Mouse (Mus musculus): ENCODE measurements around the gene Kat6b.

The Kat6b gene

GRCm38 (mm10) chr14:21523234-21523633 is 42.0 kb downstream of the Kat6b start:
- no peak for DNase-seq (ENCODE audit: low spot score)

DNA sequence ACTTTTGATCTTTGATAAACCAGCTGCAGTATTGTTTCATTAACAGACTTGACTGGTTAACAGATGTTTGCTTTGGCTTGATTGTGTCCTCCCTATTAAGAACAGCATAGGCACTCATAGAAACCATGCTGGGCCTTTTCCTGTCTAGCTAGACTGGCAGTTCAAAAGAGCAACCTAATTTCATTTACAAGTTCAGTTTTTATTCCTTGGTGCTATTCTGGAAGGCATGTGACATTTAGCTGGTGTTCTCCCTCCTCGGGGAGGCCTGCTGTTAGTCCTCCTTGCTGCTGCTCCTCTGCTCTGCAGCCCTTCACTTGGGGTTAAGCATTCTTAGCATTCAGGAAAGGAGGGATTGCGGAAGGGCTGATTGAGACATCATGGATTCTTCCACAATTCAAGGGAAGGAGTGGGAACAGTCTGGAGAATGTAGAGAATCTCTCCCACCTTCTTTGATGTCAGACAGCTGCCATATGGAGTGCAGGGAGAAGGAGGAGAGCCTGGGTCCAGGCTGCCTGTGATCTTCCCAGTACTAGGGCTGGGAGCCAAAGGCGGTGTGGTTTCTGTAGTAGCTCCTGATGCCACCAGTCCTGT is 42.7 kb downstream of the Kat6b start:
- no peak for DNase-seq (ENCODE audit: low spot score)

DNA sequence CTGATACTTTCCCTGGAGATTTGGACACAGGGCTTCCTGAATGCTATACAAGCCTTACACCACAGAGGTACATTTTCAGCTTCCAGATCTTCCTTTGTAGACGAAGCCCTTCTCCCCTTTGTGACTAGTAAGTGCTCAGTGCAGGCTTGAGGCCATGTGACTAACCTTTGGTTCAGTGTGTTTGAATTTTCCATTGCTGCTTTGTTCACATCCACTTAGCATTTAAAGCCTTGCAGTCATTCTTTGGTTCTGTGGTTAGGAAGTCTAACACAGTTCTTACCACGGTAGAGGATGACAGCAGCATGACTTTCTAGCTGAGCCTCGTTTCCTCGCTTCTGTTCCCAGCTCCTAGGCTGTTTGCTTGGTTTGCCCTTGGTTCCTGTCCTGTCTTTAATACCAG is 44.4 kb downstream of the Kat6b start:
- DNase-seq (ENCODE audit: low spot score): no peak

- no peak for DNase-seq (ENCODE audit: low spot score)
These were observed 52.3 kb downstream of the Kat6b start for GRCm38 (mm10) chr14:21533566-21533965.

GRCm38 (mm10) chr14:21534066-21534465 is 52.8 kb downstream of the Kat6b start:
- no peak for DNase-seq (ENCODE audit: low spot score)

DNA sequence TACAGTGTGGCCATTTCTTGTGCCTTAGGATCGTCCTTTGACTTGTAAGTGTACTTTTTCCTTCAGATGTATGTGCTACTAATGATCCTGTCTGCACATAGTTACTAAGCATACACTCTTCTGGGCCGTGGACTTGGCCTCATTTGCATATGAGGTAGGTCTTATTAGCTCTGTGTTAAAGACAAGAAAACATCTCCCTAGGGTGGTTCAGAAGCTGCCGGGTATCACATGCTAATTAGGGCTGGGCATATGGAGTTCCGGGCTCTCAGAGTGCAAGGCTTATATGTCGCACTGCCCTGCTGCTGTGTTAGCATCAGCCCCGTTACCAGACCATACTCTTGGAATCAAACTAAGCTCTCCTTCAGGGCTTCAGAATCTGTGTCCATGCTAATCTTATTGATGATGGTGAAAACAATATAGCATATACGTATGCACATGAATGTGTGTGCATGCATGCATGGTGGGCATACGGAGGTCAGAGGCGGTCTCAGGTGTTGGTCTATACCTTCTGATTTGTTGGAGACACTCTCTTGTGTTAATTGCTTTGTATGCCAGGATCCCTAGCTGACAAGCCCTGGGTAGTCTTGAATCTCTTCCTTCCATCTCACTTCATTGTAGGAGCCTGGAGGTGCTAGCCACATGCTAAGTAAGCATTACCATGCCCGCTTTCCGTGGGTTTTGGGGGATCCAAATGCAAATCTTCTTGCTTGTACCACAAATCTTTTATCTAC is 53.5 kb downstream of the Kat6b start:
- DNase-seq (ENCODE audit: low spot score): no peak

DNA sequence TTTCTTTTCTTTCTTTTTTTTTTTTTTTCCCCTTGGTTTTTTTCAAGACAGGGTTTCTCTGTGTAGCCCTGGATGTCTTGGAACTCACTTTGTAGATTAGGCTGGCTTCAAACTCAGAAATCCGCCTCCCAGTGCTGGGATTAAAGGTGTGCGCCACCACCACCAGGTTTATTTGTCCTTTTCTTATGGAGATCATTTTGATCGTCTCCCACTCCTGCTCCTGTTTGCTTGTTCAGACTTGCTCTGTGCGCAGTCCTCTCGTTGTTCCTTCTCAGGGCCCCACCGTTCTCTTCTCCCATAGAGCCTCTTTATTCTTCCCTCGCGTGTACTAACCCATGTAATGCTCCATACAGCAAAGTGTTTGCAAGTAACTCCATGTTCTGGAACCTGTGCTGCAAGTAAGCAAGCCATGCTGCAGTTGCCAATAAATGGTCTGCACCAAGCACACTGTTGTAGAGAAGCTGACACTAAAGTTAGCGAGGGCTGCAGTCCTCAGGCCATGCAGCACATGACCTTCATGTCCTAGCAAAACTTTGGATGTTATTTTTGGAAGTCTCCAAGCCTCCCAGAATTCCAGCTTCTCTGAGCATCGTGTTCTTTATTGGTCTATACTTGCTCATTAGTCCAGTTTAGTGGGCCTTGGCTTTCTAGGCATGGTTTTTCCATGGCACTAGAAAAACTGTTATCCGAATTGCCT is 55.4 kb downstream of the Kat6b start:
- DNase-seq (ENCODE audit: low spot score): no peak

DNA sequence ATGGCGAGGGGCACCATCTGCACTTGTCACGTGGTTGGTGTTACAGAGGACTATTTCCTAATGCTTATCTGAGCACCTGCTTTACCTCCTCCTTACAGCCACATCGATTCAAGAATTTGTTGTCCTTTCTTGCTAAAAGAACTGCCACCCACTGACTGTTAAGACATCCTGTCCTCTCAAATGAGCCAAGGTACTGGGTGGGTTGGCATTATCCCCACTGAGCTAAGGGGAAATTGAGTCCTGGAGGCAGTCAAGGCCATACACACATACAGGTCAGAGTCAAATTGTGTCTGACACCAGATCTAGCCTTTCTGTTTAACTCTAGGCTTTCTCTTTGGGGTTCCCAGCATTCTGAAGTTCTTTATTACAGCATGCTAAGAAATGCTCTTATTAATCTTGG is 56.6 kb downstream of the Kat6b start:
- no peak for DNase-seq (ENCODE audit: low spot score)

DNA sequence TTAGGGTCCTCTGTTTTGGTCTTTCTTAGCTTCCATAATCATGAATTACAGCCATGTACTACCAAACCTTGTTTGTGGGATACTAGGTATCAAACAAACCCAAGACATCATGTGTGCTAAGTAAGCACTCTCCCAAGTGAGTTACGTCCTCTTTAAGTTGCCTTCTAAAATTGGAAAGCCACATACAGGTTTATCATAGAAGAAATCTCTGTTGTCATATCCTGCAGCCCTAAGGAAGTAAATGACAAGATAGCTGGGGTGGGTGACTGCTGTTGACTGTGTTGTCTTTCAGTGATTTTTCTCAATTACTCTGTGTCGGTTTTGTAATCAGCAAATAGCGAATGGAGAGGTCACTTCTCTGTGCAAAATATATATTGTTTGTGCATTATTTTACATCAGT is 58.5 kb downstream of the Kat6b start:
- no peak for DNase-seq (ENCODE audit: low spot score)

GRCm38 (mm10) chr14:21540361-21540760 is 59.1 kb downstream of the Kat6b start:
- DNase-seq (ENCODE audit: low spot score): no peak

- no peak for DNase-seq (ENCODE audit: low spot score)
These were observed 64.3 kb downstream of the Kat6b start for GRCm38 (mm10) chr14:21545529-21545928.

DNA sequence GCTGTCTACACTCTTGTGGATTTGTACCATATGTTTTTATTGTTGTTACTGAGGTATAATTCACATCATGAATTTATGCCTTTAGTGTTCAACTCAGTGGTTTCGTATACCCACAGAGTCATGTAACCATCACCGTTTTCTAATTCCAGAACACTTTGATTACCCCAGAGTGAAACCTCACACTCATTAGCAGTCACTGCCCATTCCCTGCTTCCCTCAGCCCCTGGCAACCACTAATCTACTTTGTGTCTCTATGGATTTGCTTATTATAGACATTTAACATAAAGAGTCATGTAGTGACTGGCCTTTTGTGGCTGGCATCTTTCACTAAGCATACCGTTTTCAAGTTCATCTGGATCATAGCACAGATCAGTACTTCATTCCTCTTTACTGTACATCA is 65.1 kb downstream of the Kat6b start:
- no peak for DNase-seq (ENCODE audit: low spot score)

DNA sequence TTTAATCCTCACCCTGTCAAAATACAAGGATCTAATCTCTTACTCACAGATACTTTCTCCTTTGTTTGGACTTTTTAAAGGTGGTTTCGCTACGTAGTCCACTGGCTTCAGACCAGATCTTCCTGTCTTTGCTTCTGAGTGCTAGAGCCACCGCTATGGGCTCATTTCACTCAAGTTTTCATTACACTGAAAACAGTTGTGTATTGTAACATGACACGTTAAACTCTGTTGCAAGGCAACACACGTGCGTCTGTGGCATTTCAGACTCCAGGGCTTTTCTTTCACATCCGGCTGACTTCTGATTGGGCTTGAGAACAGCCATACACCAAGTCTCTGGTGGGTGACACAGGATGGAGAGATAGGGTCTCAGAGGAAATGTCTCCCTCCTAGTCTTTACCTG is 66.1 kb downstream of the Kat6b start:
- DNase-seq (ENCODE audit: low spot score): no peak

DNA sequence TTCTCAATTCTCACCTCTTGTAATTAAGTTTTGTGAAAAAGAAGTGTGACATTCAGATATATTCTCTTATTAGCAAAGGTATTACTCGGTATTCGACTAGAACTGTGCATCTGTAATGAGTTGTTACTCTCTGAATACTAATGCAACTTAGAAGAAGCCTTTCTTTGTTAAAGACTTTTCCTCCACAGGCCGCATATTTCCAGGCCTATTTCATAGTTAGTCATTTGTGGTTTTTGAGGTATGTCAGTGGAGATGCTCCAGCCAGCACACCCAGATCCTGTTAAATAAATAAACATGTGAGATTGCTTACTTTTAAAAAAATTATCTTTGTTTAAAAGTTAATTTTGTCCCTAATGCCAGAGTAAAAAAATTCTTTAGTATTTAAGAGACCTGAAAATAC is 66.7 kb downstream of the Kat6b start:
- DNase-seq (ENCODE audit: low spot score): no peak

GRCm38 (mm10) chr14:21548952-21549607 is 67.8 kb downstream of the Kat6b start:
- DNase-seq (ENCODE audit: low spot score): no peak

- DNase-seq (ENCODE audit: low spot score): no peak
These were observed 68.4 kb downstream of the Kat6b start for GRCm38 (mm10) chr14:21549608-21550115.

DNA sequence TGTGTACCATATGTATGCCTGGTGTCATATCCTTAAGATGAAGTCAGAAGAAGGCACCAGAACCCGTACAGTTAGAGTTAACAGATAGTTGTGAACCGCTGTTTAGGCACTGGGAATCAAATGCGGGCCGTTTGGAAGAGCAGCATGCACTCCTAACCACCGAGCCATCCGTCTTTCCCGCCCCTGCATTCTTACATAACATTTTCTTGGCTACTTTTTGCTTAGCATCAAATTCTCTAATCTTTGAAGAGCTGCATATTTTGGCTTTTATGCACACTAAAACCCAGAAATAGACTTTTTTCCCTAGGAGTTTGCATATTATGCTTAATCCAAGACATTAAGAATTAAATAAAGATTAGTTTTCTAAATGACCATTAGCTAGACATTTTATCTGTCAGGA is 69.3 kb downstream of the Kat6b start:
- DNase-seq (ENCODE audit: low spot score): no peak

GRCm38 (mm10) chr14:21551655-21552054 is 70.4 kb downstream of the Kat6b start:
- no peak for DNase-seq (ENCODE audit: low spot score)

GRCm38 (mm10) chr14:21552958-21553357 is 71.7 kb downstream of the Kat6b start:
- DNase-seq (ENCODE audit: low spot score): no peak

- DNase-seq (ENCODE audit: low spot score): no peak
These were observed 72.8 kb downstream of the Kat6b start for GRCm38 (mm10) chr14:21554046-21554445.

- DNase-seq (ENCODE audit: low spot score): no peak
These were observed 77.4 kb downstream of the Kat6b start for GRCm38 (mm10) chr14:21558440-21559131.

GRCm38 (mm10) chr14:21559447-21559846 is 78.2 kb downstream of the Kat6b start:
- no peak for DNase-seq (ENCODE audit: low spot score)
